Mouse (Mus musculus) gastrocnemius, postnatal 14 days (tissue): Measurements from ENCODE around the gene Irf2. TPM values are rescaled to one million over a fixed set of nuclear protein-coding genes. Genes with fewer than 3 reads are reported as not detected.
A peak's percentile ranks its signal among the peaks of the same experiment; 100 is the strongest.

Experiments used
- DNase-seq: peaks from one replicate; pipeline ENCODE4 v3.0.0; 2021; ENCODE audit warnings: mixed read lengths
- intact Hi-C: fragments of 180-260 bp; cut with DNase I; formaldehyde crosslinking; loops from one replicate; pipeline ENCODE4 v1.15.1; 2025; ENCODE audit warnings: low total_unique reads
- total RNA-seq, 2 experiments: library from RNA; stranded (reverse); gene quantifications; 2 replicates each; pipeline ENCODE4 v1.2.3; 2021

The Irf2 gene
- total RNA-seq, 2 experiments from 2014 or later = 25.4 to 26.2 TPM

DNA sequence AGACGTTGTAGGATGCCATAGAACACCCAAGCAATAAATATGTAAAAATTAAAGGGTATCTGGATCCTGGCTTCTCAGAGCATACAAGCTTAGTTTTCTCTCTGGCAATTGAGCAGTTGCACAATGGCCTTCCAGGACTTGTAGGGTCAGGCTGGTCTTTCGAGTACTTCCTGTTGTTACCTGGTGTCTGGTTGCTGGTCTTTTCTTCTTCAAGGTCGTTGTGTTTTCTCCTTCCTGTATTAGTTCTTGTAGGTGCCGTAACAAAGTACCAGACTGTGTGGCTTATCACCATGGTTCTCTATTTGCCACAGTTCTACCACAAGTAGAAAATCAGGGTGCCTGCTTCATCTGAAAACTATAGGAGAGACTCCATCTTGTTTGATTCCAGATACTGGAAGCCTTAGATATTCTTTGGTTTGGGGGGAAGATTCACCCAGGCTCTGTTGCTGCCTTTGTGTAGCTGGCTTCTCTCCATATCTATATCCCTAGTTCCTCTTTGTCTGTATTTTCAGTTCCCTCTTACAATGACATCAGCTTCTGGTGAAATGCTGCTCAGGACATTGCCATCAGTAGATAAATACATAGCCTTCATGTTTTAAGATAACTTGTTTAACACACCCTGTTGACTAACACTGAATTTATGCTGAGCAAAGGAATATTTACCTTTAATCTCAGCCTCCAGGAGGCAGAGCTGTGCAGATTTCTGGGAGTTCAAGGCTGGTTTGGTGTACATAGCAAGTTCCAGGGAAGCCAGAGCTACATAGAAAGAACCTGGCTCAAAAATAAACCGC, 49.8 kb downstream of the Irf2 start:
- DNase-seq = no peak
- intact Hi-C loops = no loop called here

DNA sequence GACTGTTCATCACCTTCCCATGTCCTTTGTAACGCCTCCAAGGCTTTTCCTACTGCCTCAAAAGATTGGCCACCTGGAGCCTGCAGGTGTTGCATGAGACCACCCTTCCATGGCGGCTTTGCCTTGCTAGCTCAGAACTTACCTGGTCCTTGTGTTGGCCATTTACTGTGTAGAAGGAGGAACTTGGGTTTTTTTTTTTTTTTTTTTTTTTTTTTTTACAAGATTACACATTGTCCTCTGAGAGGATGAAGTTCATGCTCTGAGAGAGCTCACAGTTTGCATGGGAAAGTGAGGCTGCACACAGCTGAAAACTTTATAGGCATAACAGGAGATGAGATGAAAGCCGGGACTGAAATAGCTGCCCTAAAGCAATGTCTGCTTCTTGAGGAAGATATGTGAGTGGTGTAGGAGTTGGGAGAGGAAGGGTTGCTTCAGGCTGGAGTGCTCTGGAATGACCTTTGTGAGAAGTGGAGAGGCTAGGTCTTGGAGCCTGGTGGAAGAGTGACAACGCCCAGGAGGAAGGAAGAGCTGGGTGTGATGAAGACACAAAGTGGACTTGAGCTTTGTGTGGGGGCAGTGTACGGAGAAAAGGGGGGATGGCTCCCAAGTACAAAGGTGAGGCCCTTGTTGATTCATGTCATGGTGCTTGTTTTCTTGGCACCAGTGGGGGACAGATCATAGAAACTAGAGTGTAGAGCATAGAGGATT, 52.3 kb downstream of the Irf2 start:
- intact Hi-C loops = no loop called here
- no peak for DNase-seq

DNA sequence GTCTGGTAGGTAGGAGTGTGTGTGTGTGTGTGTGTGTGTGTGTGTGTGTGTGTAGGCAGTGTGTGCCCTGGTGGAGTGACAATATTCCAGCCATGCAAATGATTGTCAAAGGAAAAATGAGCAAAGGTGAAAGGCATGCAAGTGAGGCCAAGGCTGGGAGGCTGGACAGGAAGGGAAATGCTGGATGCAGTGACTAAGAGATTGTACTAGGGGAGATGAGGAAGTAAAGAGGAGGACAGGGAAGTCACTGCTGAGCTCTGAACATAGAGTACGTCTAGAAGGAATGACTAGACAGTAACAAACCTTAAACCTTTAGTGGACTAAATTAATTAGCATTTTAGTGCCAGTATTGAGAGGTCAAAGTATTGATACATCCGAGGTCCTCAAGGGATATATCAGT, 53.1 kb downstream of the Irf2 start:
- no peak for DNase-seq
- intact Hi-C loops = no loop called here

DNA sequence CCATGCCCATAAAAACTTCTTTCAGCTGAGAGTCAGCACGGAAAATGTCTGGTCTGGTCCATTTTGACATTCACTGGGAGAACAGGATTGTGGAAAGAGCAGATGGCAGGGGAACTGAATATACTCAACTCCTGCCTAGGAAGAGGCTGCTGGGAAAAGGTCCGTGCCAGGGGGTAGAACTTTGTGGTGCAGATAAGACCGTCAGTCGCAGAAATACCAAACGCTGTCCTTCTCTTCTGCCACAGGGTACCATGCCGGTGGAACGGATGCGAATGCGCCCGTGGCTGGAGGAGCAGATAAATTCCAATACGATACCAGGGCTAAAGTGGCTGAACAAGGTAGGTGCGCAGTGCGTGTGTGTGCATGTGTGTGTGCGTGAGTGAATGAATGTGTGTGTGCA, 53.7 kb downstream of the Irf2 start:
- DNase-seq = no peak
- intact Hi-C loops = no loop called here

DNA sequence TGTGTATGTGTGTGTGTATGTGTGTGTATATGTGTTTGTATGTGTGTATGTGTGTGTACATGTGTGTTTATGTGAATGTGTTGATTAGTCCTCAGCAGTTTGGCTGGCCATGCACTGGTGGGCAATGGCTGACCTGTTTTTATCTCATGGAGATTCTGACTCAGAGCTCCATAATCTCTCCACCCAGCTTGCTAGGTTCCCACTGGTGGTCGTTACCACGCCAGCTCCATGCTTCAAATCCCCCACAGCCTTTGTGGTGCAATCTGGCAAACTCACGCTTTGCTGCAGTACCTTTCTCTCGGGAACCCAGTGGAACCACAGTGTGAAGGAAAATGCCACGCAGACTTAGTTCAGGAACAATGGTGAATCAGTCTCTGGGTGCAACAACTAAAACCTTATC, 54.8 kb downstream of the Irf2 start:
- DNase-seq = no peak
- intact Hi-C loops = no loop called here

DNA sequence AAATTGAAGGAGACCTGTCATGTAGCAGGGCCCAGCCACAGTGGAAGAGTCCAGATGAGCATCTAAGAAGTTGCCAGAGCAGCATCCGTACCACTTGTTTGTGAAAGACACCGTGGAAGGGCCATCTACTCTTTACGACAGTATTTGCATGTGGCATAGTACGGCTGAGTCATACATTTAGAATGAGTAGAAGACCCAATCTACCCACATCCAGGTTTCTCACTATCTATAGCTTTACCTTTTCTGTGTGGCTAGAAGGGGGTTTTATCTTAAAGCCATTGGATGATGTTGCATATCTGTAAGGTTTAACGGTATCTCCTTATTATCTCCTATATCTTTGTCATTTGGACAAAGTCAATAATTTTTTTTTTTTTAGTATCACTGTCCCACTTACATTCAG, 59.7 kb downstream of the Irf2 start:
- DNase-seq = no peak
- intact Hi-C loops = no loop called here

DNA sequence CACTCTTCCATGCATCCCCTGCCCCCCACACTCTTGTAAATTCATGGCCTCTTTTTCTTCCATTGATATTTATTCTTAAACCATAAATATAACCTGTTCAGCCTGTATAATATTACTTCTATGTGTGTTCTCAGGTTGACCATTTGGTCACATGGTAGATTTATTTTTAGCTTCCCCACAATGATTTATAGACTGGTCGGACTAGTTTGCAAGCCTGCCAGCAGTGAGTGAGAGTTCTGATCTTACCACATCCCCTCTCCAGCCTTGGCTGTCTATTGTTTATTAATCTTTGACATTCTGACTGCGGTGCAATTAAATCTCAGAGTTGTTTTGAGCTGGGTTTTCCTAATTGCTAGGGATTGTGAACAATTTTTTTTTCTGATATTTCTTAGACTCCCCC, 60.2 kb downstream of the Irf2 start:
- intact Hi-C loops = no loop called here
- no peak for DNase-seq

DNA sequence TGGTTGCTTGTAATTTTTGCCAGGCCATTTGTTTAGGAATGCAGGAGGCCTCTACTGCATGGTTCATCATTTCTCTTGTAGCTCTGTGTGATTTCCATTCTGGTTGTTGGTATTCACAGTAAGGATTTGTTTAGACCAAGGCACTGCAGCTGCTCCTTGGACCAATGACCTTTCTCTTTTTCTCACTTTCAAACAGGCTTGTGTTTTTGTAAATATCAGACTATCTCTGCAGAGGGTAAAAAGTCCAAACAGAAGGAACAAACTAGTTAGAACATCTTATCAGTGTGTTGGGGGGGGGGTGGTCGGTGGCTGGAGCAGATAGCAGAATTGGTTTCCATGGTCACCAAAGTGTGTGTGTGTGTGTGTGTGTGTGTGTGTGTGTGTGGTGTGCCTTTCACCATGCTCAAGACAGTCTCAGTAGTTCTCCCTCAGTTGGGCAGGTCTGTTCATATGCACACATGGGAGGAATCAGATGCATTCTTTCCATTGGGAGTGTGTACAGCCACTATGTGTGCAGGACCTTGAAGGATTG, 61.7 kb downstream of the Irf2 start:
- intact Hi-C loops = no loop called here
- DNase-seq = no peak

DNA sequence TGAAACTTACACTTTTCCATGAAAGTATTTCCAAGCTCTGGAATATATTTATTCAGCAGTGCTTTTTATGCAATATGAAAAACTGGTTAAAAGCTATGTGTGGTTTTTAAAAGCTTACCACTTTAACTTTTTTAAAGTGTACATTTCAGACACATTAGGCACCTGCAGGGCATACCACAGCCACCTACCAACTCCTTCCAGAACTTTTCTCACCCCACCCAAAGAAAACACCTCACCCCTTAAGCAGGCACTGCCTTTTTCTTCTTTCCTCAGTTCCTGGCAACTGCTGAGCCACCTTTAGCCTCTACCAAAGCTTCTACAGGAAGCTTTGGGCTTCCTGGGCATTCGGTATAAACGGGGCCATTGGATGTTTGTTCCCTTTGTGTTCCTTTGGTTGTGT, 62.5 kb downstream of the Irf2 start:
- intact Hi-C loops = no loop called here
- DNase-seq = no peak

DNA sequence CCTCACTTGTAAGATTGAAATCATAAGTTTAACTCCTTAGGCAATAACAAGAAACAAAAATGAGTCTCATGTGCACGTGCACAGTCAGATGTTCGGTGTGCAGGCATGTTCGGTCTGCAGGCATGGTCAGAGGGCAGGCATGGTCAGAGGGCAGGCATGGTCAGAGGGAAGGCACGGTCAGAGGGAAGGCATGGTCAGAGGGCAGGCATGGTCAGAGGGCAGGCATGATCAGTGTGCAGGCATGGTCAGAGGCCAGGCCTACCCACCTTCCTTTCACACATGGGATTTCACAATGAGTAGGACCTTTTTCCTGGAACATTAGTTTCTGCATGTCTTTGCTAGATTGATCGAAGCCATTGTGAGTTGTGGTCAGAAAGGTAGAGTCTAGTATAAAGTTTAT, 65.2 kb downstream of the Irf2 start:
- no peak for DNase-seq
- intact Hi-C loops = no loop called here

DNA sequence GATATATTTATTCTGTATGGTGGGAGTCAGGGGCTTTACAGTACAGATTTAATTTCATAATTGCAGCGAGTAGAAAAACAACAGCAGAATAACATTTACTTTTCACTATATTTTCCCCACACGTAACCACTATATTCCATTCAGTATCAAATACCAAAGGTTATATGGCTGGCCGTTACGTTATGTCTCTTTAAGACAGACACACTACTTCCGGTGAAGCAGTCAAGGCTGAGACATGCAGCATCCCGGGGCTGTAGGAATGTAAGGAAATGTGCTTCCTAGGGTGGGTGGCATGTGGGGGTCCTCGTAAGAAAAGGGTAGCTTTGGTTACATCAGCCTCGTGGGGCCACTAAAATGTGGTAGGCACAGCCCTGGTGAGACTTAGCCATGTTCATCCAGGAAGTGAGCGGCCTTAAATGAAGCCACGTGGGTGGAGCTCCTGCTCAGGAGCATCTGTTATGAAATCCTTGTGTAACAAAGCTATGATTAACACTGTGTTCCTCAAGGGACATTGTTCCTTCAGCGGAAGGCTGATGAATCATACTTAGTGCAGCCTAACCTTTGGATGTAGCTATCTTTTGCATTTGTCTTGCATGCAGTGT, 71.6 kb downstream of the Irf2 start:
- intact Hi-C loops = no loop called here
- peak; percentile 22 for DNase-seq

DNA sequence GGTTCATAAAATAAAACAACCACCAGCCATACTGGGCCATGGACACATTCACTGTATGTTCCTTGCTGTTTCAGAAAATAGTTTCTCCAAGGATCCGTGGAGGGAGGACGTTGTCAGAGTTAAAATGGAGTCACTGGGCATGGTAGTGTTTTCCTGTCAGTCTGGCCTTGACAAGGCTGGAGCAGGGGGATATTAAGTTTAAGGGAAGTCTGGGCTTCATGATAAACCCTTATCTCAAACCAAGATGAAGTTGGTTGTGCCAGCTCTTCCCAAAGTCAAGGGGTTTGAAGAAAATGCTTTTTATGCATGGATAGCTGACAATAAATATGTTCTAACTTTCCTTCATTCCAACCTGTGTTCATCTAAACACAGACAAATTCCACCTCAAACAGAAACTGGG, 72.4 kb downstream of the Irf2 start:
- intact Hi-C loops = no loop called here
- no peak for DNase-seq

DNA sequence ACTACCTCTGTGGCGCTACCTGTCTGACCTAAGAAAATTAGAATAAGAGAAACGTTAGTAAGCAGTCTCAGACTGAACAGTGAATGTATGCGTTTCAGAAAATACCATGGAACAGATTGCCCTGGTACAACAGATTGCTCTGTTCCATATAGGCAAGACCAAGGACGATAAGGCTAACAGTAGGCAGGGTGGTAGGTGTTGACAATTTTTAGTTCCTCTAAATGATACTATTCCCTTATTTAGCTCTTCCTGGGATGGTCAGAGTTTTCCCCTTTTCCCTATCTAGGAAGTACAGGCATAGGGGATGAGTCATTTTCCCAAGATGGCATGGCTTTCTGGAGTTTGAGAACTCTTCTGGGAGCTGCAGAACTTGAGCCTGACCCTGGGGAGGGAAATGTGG, 73.4 kb downstream of the Irf2 start:
- DNase-seq = no peak
- intact Hi-C loops = no loop called here

DNA sequence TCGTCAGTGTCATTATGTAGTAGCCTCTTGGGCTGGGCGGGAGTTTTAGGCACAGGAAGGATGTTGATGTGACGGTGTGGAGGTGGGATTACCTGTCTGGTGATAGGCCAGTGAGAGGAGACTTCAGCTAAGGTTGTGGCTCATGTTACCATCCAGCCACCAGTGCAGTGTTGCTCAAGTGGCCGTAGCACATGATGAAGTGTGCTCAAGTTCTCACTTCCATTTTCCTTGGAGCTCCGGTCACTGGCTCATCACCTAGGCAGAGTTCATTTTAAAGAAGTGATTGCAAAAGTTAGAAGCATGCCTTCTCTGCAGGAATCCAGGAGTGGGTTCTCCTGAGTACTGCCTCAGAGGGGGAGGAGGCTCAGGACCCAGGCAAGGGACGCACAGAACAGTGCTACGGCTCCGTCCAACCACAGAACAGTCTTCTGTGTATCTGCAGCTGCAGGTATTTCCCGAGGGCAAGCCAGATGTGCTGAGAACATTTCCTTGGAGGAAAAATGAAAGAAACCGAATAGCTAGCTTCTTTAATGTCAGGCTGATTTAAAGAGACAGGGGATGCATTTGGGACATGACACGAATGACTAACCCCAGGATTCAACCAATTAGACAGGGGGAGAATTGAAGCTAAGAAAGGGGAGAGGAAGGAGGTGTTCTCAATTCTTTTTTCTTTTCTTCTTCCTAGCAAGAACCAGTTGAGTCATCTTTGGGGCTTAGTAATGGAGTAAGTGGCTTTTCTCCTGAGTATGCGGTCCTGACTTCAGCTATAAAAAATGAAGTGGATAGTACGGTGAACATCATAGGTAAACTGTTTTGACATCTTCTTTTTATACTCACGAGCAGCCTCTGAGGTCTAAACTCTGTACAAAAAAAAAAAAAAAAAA, 78.8 kb downstream of the Irf2 start:
- intact Hi-C loops = no loop called here
- DNase-seq = no peak

DNA sequence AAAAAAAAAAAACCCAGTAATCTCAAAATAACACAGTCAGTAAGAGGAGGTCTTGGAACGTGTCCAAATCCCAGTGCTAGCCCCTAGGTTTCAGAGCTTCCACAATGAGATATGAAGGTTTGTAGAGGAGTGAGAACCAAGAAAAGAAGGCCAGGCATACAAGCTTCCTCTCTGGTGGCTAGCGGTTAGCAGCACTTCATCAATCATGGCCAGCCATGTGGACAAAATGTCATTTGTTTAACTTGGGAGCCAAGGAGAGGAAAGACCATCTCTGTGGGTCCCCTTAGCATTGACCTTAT, 79.4 kb downstream of the Irf2 start:
- no peak for DNase-seq
- intact Hi-C loops = no loop called here

DNA sequence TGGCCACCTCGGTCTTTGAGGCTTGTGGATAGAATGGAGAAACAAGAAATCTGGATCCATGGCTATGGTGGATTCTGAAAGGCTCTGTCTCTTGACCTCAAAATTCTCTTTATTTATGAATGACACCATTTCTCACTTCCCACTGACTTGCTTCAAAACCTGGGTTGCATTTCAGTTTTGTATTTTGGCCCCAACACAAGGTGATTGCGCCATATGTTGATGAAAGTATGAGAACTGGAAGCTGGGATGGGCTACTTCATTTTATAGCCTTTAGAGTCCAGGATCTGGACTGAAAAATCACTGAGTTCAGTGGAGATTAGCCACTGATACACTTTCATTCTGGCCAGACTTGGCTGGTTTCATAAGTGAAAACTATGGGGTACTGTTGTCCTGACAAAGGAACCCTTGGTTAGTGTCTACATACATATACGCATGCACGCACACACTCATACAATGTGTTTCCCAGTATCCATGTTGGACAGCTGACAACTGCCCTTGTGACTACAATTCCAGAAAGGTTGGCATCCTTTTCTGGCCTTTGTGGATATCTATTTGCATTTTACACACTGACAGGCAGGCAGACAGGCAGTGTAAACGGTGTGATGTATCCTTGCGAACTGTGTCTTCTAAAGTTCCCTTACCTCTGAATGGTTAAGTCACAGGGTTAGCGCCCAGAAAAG, 89.3 kb downstream of the Irf2 start:
- intact Hi-C loops = no loop called here
- no peak for DNase-seq

DNA sequence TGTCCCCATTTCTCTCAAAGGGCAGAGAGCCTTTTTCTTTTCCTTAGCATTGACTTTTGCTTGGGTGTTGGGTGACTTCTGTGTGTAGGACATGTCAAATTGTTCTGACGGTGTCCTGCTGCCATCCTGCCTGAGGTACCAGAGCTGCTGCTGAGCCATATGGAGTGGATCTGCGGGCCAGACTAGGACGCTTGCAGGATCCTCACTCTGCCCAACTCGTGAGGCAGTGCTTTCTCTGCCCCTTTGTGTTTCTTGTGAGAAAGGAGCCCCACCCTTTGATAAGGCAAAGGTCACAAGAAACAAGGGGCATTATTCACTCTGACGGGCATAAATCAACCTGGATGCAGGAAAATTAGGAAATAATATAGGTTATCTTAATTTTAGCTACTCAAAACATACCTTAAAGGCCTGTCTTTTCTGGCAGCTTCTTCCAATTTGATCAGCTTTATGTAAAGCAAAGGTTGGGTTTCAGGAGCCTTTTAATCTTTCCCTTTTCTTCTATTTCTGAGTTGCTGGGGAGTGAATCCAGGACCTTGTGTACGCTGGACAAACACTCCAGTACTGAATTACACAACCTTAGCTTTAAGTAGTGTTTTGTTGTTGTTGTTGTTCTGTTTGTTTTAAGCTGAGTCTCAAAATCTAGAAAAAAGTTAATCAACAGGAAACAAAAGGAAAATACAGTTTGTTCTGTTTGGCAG, 90.0 kb downstream of the Irf2 start:
- DNase-seq = no peak
- intact Hi-C loops = no loop called here

DNA sequence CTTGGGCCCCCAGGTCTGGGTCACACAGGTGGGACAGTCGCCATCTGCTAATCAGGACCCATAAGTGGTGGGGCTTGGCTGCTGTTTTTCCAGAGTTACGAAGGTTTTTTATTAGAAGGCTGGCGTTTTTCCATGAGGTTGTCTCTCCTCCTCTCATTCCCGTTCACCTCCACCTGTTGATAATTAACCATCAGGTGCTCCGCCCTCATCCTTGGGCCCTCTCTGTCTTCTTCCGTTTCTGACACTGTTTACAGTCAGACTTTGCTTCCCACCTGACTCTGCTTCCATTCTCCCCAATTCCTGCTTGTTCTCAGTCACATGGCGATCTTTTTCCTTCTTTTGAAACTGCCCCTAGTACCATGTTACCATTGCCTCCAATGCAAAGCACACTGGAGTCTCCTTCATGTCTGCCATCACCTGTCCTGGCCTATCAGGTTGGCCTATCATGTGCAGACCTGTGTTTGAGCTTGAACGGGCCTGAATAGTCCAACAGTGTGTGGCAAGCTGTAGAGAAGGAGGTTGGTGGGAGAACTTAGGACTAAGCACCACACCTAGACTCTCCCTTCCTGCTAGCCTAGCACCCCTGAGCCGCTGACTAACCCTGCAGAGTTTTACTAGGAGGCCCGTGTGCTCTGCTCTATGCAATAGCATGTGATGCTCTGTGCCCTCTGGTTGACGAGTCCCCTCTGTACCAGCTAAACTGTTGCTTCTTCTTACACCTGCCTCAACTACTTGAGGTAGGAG, 90.8 kb downstream of the Irf2 start:
- intact Hi-C loops = no loop called here
- no peak for DNase-seq
